Mouse (Mus musculus) mature B cell (primary cell): Measurements from ENCODE around the gene Gm6169.
"Not testable (repeated sequence)": the region's sequence is repeated elsewhere in the genome, so short reads cannot be mapped to it uniquely, and the experiment has no call there.

Experiments
- in situ Hi-C: fragments of 300-500 bp; cut with MboI; formaldehyde crosslinking; loops from 2 replicates; pipeline ENCODE4 v1.14.3; 2019

The Gm6169 gene

GRCm38 (mm10) chr13:97070931-97071625 lies 28.0 kb downstream of the Gm6169 start:
- in situ Hi-C loops: no loop called here

- in situ Hi-C loops: no loop called here
Observed at GRCm38 (mm10) chr13:97068151-97068550, 30.9 kb downstream of the Gm6169 start.

GRCm38 (mm10) chr13:97067691-97068090 lies 31.3 kb downstream of the Gm6169 start:
- in situ Hi-C loops: no loop called here

GRCm38 (mm10) chr13:97066649-97067550 lies 32.1 kb downstream of the Gm6169 start, which contains the start of gene Fam169a:
Fam169a (plus strand) TSS chr13:97067286.
- in situ Hi-C loops: no loop called here

GRCm38 (mm10) chr13:97064844-97065621 lies 34.0 kb downstream of the Gm6169 start:
- in situ Hi-C loops: not testable (repeated sequence)

GRCm38 (mm10) chr13:97064413-97064812 lies 34.6 kb downstream of the Gm6169 start:
- in situ Hi-C loops: no loop called here

- in situ Hi-C loops: no loop called here
Observed at GRCm38 (mm10) chr13:97063431-97063830, 35.6 kb downstream of the Gm6169 start.

- in situ Hi-C loops: no loop called here
Observed at GRCm38 (mm10) chr13:97062151-97062550, 36.9 kb downstream of the Gm6169 start.

- in situ Hi-C loops: no loop called here
Observed at GRCm38 (mm10) chr13:97060331-97060730, 38.7 kb downstream of the Gm6169 start.

GRCm38 (mm10) chr13:97059746-97060145 lies 39.3 kb downstream of the Gm6169 start:
- in situ Hi-C loops: no loop called here

GRCm38 (mm10) chr13:97057817-97058216 lies 41.2 kb downstream of the Gm6169 start:
- in situ Hi-C loops: no loop called here

GRCm38 (mm10) chr13:97053844-97054243 lies 45.2 kb downstream of the Gm6169 start:
- in situ Hi-C loops: no loop called here

GRCm38 (mm10) chr13:97052667-97053066 lies 46.4 kb downstream of the Gm6169 start:
- in situ Hi-C loops: no loop called here

GRCm38 (mm10) chr13:97051158-97051557 lies 47.9 kb downstream of the Gm6169 start:
- in situ Hi-C loops: no loop called here
